Mouse (Mus musculus) CD4-positive, CD25-positive, alpha-beta regulatory T cell, adult 2 months (primary cell): ENCODE data around the gene Skor1.
A peak's percentile ranks its signal among the peaks of the same experiment; 100 is the strongest.

Source experiments
- DNase-seq: peaks from one replicate; pipeline ENCODE4 v3.0.0-alpha.2; 2012; ENCODE audit warnings: low read depth, low spot score

The Skor1 gene

DNA sequence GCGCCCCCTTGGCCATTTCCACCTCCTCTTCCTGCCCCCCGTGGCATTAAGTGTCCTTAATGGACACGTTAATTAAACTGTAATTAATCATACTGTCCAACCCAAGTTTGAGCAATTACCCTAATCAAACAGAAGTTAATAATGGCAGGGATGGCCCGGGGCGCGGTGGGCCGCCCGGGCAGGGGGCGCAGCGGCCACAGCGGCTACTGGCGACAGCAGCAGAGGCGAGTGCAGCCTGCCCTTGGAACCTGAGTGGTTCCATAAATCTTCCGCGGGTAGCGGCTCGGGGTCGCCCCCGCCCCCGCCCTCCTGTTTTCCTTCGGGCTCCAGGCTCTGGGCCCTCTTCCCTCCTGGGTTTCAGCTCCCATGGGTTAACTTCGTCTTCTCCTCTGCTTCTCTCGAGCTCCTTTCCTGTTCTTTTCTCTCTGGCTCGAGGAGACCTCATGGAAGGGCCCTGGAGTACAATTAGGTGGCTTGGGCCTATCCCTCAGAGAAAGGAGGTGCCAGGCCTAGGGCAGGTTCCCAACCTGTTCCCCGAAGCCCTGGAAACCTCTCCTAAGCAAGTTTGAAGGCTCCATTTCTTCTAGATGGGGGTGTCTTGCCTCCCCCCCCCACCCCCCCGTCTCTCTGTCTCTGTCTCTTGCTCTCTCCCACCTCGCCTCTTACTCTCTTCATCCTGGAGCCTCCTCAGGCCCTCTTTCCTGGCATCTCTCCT is 1.5 kb upstream of the Skor1 start:
- DNase-seq: no peak

DNA sequence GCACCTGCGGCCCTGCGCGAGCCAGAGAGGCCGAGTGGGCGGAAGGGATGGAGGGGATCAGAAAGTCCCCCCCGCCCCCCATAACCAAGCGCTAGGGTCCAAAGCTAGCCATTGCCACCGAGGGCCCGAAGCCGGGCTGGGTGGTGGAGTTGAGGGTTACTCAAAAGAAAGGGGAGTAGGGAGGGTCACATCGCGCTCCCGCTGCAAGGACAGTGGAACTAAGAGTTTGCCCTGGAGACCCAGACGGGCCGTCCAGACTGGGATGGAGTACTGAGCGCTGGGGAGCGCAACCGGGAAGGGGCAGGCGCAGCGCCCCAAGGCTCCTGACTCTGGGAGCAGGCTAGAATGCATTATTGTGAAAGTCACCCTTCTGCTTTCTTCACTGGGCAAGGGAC is 608 bp upstream of the Skor1 start:
- DNase-seq: no peak

DNA sequence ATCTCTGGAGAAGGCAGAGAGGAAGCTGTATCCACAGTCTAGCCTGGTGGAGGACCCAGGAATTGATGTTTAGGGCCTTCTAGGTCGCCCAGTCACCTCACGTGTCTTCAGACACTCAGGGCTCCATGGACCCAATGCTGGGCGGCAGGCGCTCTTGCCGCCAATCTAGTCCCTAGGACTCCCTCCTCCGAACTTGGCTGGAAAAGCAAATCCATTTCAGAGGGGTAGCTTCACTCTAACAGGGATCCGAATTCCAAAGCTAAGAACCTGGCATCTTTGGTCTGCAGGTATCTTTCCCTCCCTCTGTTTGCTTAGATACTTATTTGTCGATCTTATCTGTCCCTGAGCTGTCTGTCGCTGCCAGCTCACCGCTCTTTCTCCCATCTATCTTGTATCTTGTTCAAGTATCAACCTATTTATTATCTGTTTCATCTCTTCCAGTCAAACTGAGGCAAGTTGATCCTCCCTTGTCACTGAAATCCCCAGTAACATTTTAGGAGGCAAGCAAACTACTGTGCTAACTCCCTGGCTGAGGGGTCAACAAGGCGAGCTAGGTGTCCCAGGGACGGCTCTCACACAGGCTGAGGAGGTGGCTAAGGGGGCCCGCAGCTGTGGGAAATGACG is 863 bp downstream of the Skor1 start:
- no peak for DNase-seq

DNA sequence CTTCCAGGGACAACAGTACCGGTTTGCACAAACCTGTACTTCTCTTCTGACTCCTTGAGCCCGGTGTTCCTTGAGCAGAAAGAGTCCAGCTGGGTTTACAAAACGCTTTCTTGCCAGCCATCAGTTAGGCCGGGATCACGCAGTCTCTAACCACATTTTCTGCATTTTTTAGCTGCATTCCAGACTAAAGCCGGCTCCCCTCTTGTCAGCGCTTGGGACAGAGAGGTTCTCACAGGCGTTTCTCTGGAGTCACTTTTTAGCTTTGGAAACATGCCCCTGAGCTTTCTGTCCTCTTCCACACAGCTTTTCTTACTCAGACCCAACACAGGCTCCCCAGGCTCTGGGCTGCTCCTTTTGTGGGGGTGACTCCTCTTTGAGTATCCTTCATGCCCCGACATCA is 1.5 kb downstream of the Skor1 start:
- DNase-seq: no peak

DNA sequence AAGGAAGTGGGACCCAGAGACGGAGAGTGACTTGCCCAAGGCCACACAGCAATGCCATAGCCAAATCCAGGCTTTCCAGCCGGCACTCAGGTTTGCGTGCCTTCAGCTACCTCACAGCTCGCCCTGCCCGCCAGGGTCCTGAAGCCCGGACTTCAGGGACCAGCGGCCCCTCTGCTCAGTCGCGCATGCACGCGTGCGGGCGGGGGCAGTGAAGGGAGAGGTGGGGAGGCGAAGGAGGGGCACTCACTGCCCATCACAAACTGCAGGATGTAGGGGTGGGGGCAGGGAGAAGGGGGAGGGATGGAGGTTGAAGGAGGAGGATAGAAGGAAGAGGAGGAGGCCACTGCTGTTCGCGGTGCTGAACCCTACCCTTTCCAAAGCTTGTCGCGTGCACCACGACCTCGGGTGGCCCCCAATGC is 1.9 kb downstream of the Skor1 start:
- DNase-seq: no peak

DNA sequence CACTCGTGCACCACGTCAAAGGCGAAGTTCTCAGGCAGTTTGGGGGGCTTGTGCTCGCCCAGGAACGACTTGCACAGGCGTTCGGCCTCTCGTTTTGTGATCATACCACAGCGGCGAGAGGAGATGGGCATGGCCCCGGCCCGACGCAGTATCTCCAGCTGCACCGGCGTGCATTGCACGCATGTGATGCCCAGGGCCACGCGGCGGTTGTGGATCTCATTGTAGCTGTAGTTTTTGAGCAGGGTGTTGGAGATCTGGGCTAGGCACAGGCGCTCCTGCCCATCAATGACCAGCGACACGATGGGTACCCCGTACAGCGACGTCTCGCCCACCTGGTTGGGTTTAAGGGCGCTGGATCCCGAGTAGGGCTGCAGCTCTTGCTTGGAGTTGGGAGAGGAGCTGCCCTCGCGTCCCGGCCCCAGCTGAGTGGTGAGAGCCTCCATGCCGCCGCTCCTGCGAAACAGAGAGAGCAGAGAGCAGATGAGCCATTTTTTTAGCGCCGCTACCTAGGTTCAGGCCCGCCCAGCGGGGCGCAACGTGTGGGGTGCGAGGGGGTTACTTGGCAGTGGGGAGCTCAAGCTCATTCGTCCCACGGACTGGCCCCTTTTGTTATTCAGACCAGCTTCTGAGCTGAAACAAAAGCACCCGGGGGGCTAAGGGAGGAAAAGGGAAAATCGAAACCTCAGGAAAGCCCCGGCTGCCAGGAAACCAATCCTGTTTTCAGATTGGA is 2.5 kb downstream of the Skor1 start:
- DNase-seq: no peak

DNA sequence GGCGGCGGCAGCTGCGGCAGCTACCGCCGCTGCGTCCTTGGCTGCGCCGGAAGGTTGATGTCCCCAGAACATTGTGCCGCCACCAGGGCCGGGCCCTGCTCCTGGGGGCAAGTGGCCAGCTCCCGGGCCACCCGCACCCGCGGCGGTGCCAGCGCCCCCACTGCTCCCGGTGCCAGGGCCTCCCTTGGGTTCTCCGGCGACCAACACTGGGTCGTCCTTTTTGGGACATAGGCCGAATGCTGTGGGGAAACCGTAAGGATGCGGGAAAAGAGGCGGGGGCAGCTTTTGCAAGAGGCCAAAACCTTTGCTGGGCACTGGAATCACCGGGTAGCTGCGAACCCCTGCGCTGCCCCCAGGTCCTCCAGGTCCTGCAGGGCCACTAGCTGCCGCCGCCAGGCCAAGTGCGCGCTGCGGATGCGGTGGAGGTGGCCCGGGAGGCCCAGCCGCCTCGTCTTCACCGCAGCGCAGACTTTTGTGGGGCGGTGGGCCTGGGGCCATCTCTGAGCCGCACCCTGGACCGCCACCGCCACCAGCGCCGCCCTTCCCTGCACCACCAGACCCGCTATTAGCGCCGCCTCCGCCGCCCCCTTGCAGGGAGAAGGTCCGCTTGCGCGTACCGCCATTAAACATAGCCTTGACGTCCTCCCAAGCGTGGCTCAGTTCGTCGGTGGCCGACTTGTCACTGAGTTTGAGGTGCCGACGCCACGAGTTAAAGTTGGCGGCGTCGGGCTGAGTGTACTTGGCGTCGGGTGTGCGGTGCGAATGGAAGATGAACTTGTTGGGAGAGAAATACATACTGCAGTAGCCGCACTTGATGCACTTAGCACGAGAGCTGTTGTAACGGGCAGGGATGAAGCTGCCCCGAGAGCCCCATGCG is 3.3 kb downstream of the Skor1 start:
- no peak for DNase-seq

DNA sequence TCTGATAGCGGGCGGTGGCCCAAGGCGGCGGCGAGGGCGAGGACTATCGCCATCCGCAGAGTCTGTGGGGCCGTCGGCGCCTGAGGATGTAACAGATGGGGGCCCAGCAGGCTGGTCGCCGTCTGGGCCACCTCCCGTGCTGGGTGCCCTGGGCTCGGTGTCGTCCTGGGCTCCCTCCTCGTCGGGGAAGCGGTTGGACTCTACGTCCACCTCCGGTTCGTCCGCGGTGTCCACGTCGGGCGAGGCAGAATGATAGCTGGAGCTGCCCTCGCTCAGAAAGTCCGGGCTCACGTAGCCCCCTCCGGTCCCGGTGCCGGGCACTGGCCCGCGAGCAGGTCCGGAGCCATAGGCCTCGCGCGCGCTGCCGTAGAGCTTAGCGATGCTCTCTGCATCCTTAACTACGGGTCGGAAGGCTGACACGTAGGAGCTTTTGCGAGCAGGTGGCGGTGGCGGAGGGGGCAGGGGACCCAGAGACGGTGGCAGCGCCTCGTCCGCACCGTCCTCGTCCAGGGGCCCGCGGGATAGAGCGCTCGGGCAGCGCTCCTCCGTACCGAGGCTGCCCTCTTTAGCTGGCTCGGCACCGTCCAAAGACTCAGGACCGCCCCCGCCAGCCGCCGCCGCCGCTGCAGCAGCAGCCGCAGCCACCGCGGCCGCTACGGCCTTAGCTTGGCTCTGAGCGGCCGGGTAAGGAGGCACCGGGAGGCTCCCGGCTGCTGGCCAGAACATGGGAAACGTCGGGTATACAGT is 4.1 kb downstream of the Skor1 start:
- DNase-seq: no peak

DNA sequence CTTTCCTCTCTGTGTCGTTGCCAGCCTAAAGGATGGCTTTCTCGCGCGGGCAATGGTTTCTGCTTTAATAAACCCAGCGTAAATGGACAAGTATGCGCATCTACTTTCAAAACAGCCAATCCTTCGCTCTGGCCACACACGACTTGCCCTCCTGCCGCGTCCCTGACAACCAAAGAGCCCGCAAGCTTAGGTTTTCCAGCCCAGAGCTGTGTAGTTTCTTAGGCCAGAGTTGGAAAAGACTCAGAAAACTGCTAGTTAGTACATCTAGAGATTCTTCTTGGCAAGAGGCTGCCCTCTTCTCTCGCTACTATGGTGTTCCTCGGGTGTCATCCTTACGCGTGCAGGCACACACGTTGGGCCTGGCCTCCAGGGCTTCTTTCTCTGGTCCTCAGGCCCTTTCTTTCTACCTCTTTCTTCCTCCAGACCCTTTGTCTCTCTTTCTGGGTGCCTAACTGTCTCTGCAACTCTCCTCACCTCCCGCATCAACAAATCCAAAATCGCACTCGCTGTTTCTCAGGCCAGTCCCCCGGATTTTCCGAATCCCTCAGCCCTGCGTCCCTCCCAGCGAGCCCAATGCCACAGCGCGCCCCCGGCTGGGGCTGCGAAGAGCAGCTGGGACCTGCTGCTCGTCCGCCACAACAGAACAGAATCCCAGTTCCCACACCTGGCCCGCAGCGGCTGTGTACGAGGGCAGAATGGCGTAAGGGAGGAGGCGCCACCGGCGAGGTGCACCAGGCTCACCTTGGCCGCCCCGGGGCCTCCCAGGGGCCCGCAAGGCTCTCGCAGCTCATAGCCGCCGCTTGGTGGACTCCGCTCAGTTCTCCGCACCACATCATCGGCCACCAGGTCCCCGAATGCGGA is 4.9 kb downstream of the Skor1 start:
- no peak for DNase-seq

DNA sequence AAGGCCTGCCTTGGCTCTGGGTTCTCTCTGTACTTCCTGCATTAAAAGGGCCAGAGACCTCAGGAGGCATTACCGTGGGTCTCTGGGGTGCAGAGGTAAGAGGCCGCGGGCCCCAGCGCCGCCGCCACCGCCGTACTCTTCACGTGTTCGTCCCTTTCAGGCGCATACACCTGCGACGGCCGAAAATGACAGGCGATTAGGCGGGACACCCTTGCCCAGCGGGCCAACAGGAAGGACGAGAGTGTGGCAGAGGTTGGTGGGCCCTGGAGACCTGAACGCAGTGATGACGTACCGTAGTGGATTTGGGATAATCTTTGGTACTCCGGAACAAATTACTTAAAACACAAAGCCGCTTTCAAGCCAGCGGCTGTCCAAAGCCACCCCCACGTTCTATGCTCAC is 5.5 kb downstream of the Skor1 start:
- no peak for DNase-seq

DNA sequence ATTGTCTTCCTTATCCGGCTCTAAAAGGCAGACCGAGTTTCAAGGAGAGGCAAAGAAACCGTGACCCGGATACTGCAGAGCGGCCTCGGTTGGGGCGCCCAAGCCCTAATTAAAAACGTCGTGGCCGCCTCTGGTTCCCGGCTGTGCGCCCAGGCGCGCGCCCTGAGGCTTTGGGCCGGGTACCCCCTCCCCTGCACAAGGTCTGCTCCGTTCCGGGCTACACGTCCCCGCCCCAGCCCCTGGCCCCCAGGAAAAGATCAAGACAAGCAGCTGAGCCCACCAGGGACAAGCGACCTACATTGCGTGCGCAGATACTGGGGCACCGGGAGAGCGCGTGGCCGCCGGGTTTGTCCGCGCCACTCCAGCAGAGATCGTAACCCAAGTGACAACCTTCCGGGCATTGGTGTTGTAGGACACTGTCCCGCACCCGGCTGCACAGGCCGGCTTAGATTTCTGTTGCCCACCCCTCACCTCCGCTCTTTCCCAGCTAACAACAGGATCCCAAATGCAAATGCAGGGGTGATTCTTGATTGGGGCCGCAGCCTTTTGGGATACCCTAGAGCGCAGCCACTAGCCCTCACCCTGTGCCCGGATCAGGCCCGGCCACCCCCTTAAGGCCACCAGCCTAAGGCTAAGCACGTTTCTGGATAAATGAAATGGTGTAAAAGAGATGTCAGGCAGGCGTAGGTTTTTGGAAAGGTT is 6.3 kb downstream of the Skor1 start:
- DNase-seq: no peak

DNA sequence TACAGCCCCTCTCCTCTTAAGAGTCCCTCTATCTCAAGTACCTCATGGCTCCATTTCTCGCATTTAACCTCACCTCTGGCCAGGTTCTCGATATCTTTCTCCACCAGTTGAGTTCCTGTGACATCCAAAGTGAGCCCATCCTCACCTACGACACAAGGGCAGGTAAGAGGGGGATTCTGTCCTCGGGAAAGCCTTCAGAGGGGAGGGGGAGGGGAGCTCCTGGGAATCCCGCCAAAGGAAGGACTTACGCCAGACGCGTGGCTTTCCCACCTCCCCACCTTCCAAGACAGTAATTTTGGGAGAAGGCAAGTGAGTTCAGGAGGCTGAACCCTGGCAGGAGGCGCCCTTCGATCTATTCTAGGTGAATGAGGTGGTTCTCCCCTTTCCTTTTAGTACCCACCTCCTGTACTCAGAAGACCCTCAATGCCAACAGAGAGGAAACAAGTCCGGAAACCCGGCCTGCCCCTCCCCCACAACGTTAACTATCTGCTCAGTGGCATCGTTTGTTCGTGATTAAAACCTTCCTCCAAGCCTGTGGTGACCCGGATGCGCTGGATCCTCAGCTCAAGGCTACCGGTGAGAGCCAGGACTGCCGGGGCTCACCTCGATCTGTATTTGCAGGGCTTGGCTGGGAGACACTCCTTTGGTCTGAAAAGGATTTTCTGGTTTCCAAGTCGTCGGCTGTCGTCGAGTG is 7.0 kb downstream of the Skor1 start:
- DNase-seq: no peak

DNA sequence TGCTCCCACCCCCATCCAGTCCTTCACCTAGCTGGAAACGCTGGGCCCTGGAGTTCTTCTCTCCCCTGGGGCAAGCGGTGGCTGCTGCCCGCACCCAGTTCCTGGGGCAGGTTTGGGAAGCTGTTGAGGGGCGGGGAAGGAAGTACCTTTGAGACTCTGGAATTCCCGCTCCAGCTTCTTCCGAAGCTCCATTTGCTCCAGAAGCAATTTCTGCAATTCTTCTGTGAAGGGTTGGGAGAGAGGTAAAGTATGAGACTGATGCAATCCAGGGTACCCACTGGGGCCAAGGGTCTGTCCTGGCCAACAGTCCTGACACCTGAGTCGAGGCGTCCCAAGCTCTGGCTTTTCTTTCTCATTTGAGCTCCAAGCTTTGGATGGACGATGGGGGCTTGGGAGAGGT is 8.6 kb downstream of the Skor1 start:
- no peak for DNase-seq

DNA sequence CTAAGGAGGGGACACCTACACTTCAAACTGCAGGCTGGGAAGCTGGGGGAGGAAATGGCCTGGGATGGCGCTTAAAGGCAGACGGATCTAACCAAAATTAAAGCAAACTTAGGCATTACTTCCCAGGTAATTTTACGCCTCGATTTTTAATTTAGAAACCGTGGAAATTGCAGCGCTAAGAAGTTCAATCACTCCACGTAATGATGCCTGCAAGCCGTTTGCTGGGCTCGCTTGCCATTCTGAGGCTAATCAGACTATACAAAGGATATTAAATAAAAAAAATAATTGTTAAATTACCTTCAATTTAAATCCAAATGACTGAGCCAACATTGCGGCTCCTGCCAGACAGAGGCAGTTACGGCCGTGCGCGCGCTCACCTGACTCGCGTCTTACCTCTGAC is 9.1 kb downstream of the Skor1 start:
- DNase-seq: no peak

DNA sequence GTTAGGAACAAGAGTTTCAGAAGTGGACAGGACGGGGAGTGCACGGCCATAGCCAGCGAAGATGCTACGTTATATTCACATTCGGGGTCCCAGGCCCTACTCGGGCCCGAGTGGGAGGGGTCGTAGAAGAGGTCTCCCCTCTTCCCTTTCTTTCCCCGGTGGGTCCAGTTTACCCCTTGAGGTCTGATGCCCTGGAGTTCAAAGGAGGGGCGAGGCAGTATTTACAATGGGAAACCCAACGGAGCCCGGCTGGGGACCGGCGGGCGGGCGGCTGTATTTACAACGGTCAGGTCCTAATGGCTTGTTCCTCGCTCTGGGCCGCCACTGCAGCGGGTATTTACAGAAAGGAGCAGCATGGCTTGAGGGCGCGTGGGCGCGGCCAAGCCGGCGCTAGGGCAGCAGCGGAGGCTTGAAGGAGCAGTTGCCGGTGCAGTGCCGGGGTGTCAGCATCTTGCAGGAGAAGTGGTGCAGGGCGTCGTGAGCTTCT is 10.2 kb downstream of the Skor1 start:
- peak; percentile 47 for DNase-seq

DNA sequence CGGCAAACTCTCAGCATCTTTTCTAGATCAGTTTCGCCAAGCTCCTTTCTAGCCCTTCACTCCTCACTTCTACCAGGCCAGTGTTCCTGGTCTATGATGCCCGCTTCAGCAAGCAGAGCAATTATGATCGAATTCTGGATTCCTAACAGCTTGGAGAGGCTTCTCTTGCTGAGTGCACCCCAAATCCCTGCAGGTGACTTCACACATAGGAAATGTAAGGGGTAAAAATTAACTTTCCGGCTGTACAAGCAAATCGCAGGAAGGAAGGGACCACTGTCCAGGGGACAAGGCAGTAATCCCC is 11.2 kb downstream of the Skor1 start:
- no peak for DNase-seq

DNA sequence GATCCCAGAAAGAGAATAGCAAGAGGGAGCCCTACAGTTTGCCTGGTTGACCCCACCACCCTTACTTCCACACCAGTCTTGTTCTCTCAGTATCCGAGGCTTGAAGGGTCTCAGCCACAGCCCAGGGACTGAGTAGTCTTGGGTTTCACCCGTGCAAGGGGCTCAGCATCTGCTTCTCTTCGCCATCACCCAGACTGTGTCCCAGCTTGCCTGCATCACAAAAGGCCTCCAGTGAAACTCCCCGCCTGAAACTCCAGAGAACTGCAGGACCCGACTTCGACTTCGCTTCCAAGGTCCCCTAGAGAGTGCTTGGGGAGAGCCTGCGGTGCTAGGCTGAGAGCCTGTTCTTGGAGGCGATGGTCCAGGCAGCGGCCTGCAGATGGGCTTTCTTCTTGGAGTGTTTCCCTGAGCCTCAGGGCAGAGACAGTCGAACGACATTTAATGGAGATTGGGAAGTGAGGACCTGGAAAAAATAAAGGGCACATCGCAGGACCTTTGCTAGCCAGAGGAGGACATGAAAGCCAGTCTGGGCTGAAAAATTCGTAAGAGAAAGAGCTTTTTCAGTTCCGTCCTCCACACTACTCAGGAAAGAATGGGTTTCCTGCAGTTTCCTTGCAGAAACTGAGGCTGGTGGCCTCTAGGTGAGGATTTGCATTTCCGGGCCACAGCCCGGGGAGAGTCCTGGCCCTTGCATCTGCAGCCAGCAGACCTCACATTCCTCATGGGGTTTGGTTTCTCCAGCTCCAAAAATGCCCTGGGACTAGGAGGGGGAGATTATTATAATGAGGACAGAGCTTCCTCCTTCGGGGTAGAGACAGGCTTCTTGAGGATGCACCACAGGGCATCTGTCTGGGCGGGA is 11.8 kb downstream of the Skor1 start:
- DNase-seq: no peak

DNA sequence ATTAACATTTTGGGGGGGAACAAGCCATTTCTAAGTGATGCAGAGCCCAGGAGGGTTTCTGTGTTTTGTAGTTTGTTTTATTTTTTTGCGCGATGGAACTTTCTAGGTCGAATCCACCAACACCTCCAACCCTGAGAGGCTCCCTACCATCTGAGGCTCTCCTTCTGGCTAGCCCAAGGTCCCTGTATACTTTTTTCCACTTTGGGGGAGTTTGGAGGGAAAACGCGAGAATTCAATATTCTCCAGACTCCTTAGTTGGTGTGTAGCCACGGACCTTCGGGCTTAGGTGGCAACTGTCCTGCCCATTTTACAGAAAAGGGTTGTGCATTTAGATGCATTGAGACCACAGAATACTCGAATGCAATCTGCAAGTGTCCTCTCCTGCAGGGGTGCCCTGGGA is 12.5 kb downstream of the Skor1 start:
- DNase-seq: no peak
